Mouse (Mus musculus) embryo, embryonic 11.5 days (tissue): Measurements from ENCODE around the gene Ogg1.

Experiments
- DNase-seq: peaks from one replicate; pipeline ENCODE4 v3.0.0-alpha.2; 2012; ENCODE audit warnings: low read depth, low spot score

Ogg1 gene

DNA sequence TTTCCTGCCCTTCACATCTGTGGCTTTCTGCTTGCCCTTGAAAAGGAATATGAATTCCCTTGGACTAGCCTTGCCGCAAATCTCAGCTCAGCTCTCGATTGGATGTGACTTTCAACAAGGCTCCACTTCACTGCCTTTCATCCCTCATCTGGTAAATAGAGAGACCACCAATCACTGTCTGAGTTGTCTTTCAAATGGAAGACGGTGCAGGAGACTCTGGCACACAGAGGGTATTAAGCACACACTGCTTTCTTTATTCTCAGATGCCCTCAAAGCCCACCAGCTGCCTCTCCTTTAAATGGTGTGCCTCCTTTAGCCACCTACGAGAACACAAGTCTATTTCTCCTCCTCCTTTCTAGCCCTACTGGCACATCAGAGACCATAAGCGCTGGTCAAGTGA is 41.8 kb downstream of the Ogg1 start:
- DNase-seq = no peak

DNA sequence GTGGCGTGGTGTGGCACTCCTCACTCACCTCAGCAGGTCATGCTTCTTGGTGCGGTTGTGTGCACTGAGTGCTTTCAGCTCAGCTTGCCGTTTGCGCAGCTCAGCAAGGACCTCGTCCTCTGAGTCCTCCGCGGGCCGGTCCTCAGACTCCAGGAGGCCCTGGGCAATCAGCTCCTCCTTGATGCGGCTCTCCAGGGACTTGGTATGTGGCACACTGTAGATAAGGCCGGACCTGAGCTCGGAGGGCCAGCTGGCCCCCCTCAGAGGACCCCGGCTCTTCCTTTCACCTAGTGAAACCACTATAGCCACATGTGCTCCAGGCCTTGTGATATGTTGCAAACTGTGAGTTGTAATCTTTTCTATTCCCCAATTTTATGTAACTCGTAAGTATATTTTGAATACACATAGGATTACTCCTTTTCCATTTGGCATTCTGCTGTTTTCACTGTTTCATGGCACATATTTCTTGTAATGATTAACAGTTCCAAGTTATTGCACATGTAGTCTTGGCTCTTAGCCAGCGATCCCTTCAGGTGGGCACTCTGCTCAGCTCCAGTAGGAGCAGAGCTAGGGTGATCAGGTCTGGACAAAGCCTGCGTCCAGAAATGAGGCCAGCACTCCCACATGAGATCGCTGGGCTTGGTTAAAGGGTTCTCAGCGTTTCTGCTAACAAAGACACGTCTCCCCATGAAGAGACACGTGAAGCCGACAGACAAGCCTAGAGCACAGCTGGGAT is 43.6 kb downstream of the Ogg1 start:
- DNase-seq = no peak

DNA sequence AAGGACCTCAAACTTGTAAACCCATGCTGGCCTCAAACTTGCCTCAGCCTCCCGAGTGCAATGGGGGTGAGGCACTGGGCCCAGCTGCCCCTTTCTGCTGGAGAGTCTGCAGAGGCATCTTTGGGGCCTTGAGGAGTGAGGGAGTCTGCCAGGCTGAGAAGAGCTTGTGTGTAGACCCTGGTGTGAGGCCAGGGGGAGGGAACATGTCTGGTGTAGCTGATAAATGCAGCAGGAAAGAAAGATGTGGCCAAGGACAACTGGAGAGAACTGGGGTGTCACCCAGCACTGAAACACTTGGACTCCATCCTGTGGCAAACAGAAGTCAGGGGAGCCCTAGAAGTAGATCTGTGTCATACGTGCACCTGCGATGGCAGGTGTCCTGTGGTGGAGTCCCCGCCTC is 46.7 kb downstream of the Ogg1 start:
- DNase-seq = no peak

DNA sequence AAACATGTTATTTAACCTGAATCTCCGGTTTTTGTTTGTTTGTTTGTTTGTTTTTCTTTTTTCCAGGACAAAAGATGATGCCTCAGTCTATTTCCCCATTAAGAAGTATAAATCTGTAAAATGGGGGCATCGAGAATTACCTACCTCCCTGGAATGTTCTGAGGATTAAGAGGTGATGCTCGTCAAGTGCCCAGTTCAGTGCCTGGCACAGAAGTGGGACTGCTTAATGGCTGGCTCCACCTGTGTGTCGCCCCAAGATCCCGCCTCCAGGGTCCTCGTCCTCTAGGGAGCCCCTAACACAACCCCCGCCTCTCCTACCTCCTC is 50.4 kb downstream of the Ogg1 start:
- no peak for DNase-seq

DNA sequence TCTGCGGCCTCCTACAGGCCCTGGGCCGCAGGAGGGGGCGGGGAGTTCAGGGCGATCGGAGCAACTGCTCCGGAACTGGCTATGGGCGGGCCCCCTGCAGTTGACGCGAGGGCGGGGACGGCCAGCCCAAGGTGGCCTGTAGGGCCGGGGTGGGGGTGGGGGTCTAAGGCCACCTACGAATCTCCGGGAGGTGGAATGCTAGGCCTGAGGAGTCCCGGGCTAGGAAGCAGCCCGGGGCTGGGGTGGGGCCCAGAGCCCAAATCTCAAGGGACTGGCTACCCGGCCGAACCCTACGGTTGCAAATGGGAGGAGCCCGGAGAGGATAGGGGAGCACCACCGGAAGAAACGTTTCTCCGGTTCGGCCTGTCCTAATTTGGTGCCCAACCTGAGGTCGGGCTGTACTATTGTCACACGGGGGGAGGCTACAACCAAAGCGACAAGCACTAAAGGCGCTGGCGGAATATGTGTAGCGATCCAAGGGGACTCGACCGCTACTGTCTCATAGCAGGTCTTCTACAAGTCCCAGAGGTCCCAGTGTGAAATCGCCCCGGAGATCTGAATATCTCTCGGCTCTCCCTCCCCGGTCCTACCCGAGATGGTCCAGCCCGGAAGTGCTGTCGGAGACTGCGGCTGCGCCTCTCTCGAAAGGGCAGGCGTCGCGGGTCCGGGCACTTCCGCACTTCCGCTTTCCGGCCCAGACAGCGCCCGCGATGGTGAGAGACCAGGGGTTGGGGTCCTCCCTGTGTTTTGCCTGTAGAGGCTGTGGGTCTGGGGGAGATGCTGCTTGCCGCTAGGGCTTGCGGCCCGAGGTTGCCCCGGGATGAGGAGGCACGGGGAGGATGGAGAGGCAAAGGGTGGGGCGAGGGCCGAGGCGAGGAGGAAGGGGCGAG is 51.0 kb downstream of the Ogg1 start, which contains the start of the genes Tada3 and Arpc4:
Gene Tada3 (minus strand): TSS at position 388 of the 890 bp plus-strand sequence.
Gene Arpc4 (plus strand): TSS at position 620 of the 890 bp plus-strand sequence.
- DNase-seq = peak; percentile 84

DNA sequence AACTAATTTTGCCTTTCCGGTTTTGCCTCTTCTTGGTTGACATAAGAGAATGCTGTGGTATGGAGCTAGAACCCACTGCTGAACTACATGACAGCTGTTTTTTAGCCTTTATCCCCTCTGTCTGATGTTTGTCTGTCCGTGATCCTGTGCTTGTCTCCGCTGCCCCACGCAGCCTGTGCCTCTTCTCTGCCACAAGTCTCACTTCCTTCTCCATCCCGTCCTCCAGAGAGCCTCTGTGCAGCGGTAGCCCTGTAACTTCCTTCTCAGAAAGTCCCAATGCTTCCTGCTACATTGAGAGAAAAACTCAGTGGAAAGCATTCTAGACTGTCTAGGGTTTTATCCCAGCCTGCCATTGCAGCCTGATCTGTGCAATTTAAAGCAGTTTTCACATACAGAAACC is 52.5 kb downstream of the Ogg1 start:
- DNase-seq = no peak

DNA sequence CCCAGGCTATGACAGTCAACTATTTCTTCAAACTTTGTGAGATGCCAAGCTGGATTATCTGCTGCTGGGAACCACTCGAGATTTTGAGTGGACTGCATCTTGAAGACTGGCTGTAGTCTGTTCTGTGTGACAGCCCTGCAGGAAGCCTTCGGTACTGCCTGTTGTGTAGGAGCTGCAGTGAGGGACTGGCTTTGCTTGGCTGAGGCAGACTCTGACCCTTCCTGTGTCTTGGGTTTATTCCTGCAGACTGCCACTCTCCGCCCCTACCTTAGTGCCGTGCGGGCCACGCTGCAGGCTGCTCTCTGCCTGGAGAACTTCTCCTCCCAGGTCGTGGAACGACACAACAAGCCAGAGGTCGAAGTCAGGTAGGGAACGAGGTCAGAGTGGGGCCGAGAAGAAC is 53.7 kb downstream of the Ogg1 start:
- no peak for DNase-seq

DNA sequence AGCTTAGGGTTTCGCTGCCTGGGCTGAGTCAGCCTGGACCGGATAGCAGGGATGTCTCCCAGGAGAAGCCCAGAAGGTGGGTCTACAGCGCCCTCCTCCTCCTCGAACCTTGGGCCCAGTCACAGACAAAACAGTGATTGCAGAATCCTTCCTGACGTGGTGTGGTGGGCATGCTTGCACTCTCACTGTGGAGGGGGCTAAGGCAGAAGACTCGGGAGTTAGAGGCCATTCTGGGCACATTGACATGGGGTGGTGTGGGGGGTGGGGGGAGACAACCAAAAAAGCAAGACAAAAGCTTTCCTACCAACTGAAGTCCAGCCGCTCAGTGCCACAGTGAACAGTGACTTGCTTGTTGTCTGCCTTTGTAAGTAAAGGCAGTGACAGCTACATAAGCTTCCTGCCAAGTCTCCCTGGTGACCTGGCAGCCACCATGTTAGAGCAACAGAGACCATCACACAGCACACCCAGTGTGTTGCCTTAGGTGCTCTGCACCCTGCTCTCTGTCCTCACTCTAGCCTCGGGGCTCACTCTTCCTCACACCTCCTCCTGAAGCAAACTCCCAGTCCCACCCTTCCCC is 57.7 kb downstream of the Ogg1 start:
- DNase-seq = no peak
